Mouse (Mus musculus) heart, adult 9 months (tissue): ENCODE measurements around the gene Gm9964.
A peak's percentile ranks its signal among the peaks of the same experiment; 100 is the strongest.

Experiments
- DNase-seq, 2 experiments: peaks; one replicate each; pipeline ENCODE4 v3.0.0; 2022; ENCODE audit warnings: low spot score in 2 of 2

Gm9964 gene

GRCm38 (mm10) chr11:79253542-79254390 is 42.9 kb downstream of the Gm9964 start:
- DNase-seq: peak; percentile 53 to 62

GRCm38 (mm10) chr11:79252881-79253541 is 43.7 kb downstream of the Gm9964 start:
- peak; percentile 34 to 47 for DNase-seq
